Mouse (Mus musculus) liver, adult 2 months (tissue): Measurements from ENCODE around the gene Tmed10. TPM values are rescaled to one million over a fixed set of nuclear protein-coding genes. Genes with fewer than 3 reads are reported as not detected.

Experiments
- DNase-seq: peaks from one replicate; pipeline ENCODE4 v3.0.0-alpha.2; 2011; ENCODE audit warnings: low read depth, low spot score; ENCODE audit errors: extremely low read depth
- H3K27ac ChIP-seq: fragments of 200-500 bp; replicated peaks from 2 replicates; pipeline ENCODE4 v1.5.1; 2012; ENCODE audit warnings: low read depth, mild to moderate bottlenecking, control low read depth, inconsistent platforms, low read length; ENCODE audit not compliant: insufficient read depth
- H3K27me3 ChIP-seq: fragments of 200-500 bp; 2 replicates; pipeline ENCODE4 v1.6.1; 2012; ENCODE audit warnings: mild to moderate bottlenecking, moderate library complexity, low read length, inconsistent platforms; ENCODE audit not compliant: control insufficient read depth, insufficient read depth
- H3K36me3 ChIP-seq: fragments of 200-500 bp; 2 replicates; pipeline ENCODE4 v1.6.1; 2012; ENCODE audit warnings: low read length, inconsistent platforms; ENCODE audit not compliant: control insufficient read depth, insufficient read depth
- H3K4me1 ChIP-seq: fragments of 200-500 bp; 2 replicates; pipeline ENCODE4 v1.6.1; 2011; ENCODE audit warnings: low read length; ENCODE audit not compliant: control insufficient read depth, insufficient read depth
- H3K4me3 ChIP-seq: fragments of 200-500 bp; 2 replicates; pipeline ENCODE4 v1.5.1; 2011; ENCODE audit warnings: low read depth, mild to moderate bottlenecking, control low read depth, low read length, moderate library complexity; ENCODE audit not compliant: insufficient read depth
- H3K79me2 ChIP-seq: fragments of 200-500 bp; 2 replicates; pipeline ENCODE4 v1.6.1; 2012; ENCODE audit warnings: inconsistent platforms, mild to moderate bottlenecking, low read length, moderate library complexity; ENCODE audit not compliant: control insufficient read depth, insufficient read depth
- H3K9ac ChIP-seq: fragments of 200-500 bp; 2 replicates; pipeline ENCODE4 v1.6.1; 2012; ENCODE audit warnings: low read depth, mild to moderate bottlenecking, control low read depth, inconsistent platforms, low read length
- CTCF ChIP-seq: fragments of 200-500 bp; IDR thresholded peaks from 2 replicates; pipeline ENCODE4 v1.5.1; 2011; ENCODE audit warnings: low read depth, low read length, control low read depth
- POLR2A ChIP-seq: fragments of 200-500 bp; IDR thresholded peaks from 2 replicates; pipeline ENCODE4 v1.6.1; 2011; ENCODE audit warnings: low read length, control low read depth; ENCODE audit not compliant: insufficient read depth; ENCODE audit errors: extremely low read depth
- WGBS: fragments of 180-500 bp; shearing (Covaris S2); methylation state at CpG from one replicate; pipeline ENCODE4 v1.1.7; 2018; 5-methylcytosine and 5-hydroxymethylcytosine counted together
- polyA plus RNA-seq: library from polyadenylated mRNA; depleted of rRNA; stranded (reverse); fragments of >200 nt; gene quantifications from 2 replicates; pipeline ENCODE4 v1.2.3, GENCODE M21; 2012
- total RNA-seq: library from RNA; depleted of rRNA; stranded (reverse); fragments of >200 nt; gene quantifications from 2 replicates; pipeline ENCODE4 v1.2.3, GENCODE M21; 2014

Gene Tmed10
- total and polyA plus RNA-seq, 2 experiments: 44.3 to 151 TPM

GRCm38 (mm10) chr12:85391148-85391547 is 16.5 kb upstream of the Tmed10 start:
- Histone ChIP-seq H3K27me3 (no peaks in the 10 kb centered on the region), H3K9ac (no peak overlapping the region), H3K4me1 (no peaks in the 10 kb centered on the region), H3K79me2 (no peaks in the 10 kb centered on the region), H3K36me3 (no peaks in the 10 kb centered on the region), H3K27ac (no peak overlapping the region), H3K4me3 (no peak overlapping the region)
- WGBS: 82% methylated on average over 7 of the region's 7 CpGs
- no peak for DNase-seq
- no peak for TF ChIP-seq CTCF
- TF ChIP-seq POLR2A: no peak

GRCm38 (mm10) chr12:85389204-85390185 is 14.8 kb upstream of the Tmed10 start:
- Histone ChIP-seq H3K4me1 (no peaks in the 10 kb centered on the region), H3K79me2 (no peaks in the 10 kb centered on the region), H3K27me3 (no peaks in the 10 kb centered on the region), H3K4me3 (no peak overlapping the region), H3K36me3 (no peaks in the 10 kb centered on the region), H3K27ac (no peak overlapping the region; the same call in 1 of the 2 replicates), H3K9ac (no peak overlapping the region)
- no peak for DNase-seq
- TF ChIP-seq CTCF: no peak
- TF ChIP-seq POLR2A: no peak
- 70% methylated on average over 15 of the region's 15 CpGs for WGBS

- DNase-seq: no peak
- no peak overlapping the region for H3K9ac ChIP-seq
- TF ChIP-seq CTCF (no peak), POLR2A (no peak)
- H3K4me1 ChIP-seq: 0 out of 2 replicates have a peak, but pooled peaks cover 2% of the 10 kb centered on the region
- no peak overlapping the region for H3K4me3 ChIP-seq
- H3K79me2 ChIP-seq: no peaks in the 10 kb centered on the region
- H3K36me3 ChIP-seq: no peaks in the 10 kb centered on the region
- no peak overlapping the region for H3K27ac ChIP-seq
- no peaks in the 10 kb centered on the region for H3K27me3 ChIP-seq
- WGBS: 56% methylated on average over 5 of the region's 5 CpGs
These were observed 11.3 kb upstream of the Tmed10 start for GRCm38 (mm10) chr12:85385995-85386375.

GRCm38 (mm10) chr12:85385329-85385994 is 10.8 kb upstream of the Tmed10 start:
- TF ChIP-seq CTCF (no peak), POLR2A (no peak)
- Histone ChIP-seq H3K36me3 (no peaks in the 10 kb centered on the region), H3K4me3 (no peak overlapping the region), H3K27ac (peak overlapping the region; percentile 70), H3K27me3 (no peaks in the 10 kb centered on the region), H3K9ac (no peak overlapping the region), H3K4me1 (0 out of 2 replicates have a peak, but pooled peaks cover 2% of the 10 kb centered on the region), H3K79me2 (no peaks in the 10 kb centered on the region)
- peak; percentile 49 for DNase-seq
- 76% methylated on average over 10 of the region's 10 CpGs for WGBS

GRCm38 (mm10) chr12:85382761-85383680 is 8.4 kb upstream of the Tmed10 start:
- no peak overlapping the region for H3K9ac ChIP-seq
- H3K4me1 ChIP-seq: 0 out of 2 replicates have a peak, but pooled peaks cover 2% of the 10 kb centered on the region
- no peak overlapping the region for H3K27ac ChIP-seq
- H3K79me2 ChIP-seq: no peaks in the 10 kb centered on the region
- no peaks in the 10 kb centered on the region for H3K27me3 ChIP-seq
- H3K36me3 ChIP-seq: no peaks in the 10 kb centered on the region
- TF ChIP-seq POLR2A (no peak), CTCF (no peak)
- DNase-seq: no peak
- H3K4me3 ChIP-seq: no peak overlapping the region
- 67% methylated on average over 14 of the region's 14 CpGs for WGBS
